Mouse (Mus musculus) limb, embryonic 15.5 days (tissue): ENCODE data around the gene Rnf151. TPM values are rescaled to one million over a fixed set of nuclear protein-coding genes. Genes with fewer than 3 reads are reported as not detected.
"Not testable (repeated sequence)": the region's sequence is repeated elsewhere in the genome, so short reads cannot be mapped to it uniquely, and the experiment has no call there.

Source experiments
- ATAC-seq: fragments of 200-750 bp; cut with Nextera tagmentation; 2 replicates; pipeline ENCODE4 v1.8.0; 2017; ENCODE audit warnings: low read depth, moderate TSS enrichment; ENCODE audit not compliant: insufficient number of reproducible peaks, low FRiP score, low TSS enrichment
- H3K27ac ChIP-seq: fragments of 300-500 bp; sonication (generic); 2 replicates; pipeline ENCODE4 v1.5.1; 2015; ENCODE audit warnings: moderate library complexity, mild to moderate bottlenecking, inconsistent platforms
- H3K27me3 ChIP-seq: fragments of 300-500 bp; sonication (generic); 2 replicates; pipeline ENCODE4 v1.6.1; 2015; ENCODE audit warnings: inconsistent platforms
- H3K36me3 ChIP-seq: fragments of 300-500 bp; sonication (generic); 2 replicates; pipeline ENCODE4 v1.6.1; 2015; ENCODE audit warnings: inconsistent platforms
- H3K4me1 ChIP-seq: fragments of 300-500 bp; sonication (generic); 2 replicates; pipeline ENCODE4 v1.6.1; 2015; ENCODE audit warnings: inconsistent platforms
- H3K4me2 ChIP-seq: fragments of 300-500 bp; sonication (generic); 2 replicates; pipeline ENCODE4 v1.6.1; 2015; ENCODE audit warnings: mild to moderate bottlenecking, inconsistent platforms
- H3K4me3 ChIP-seq: fragments of 300-500 bp; sonication (generic); 2 replicates; pipeline ENCODE4 v1.5.1; 2015; ENCODE audit warnings: mild to moderate bottlenecking, inconsistent platforms
- H3K9ac ChIP-seq: fragments of 300-500 bp; sonication (generic); 2 replicates; pipeline ENCODE4 v1.6.1; 2015; ENCODE audit warnings: inconsistent platforms
- H3K9me3 ChIP-seq: fragments of 300-500 bp; sonication (generic); 2 replicates; pipeline ENCODE4 v1.6.1; 2016; ENCODE audit warnings: inconsistent platforms
- WGBS: fragments of 180-500 bp; shearing (Covaris S2); methylation state at CpG from one replicate; pipeline ENCODE4 v1.1.7; 2015; 5-methylcytosine and 5-hydroxymethylcytosine counted together
- polyA plus RNA-seq: library from polyadenylated mRNA; unstranded; fragments of >200 nt; fragmentation: Nextera tagmentation; extraction: Ambion mirVana; gene quantifications from 2 replicates; pipeline ENCODE4 v1.2.1, GENCODE M21; 2015

Gene Rnf151
- polyA plus RNA-seq, 1 experiment from 2014 or later: 0.29 TPM

DNA sequence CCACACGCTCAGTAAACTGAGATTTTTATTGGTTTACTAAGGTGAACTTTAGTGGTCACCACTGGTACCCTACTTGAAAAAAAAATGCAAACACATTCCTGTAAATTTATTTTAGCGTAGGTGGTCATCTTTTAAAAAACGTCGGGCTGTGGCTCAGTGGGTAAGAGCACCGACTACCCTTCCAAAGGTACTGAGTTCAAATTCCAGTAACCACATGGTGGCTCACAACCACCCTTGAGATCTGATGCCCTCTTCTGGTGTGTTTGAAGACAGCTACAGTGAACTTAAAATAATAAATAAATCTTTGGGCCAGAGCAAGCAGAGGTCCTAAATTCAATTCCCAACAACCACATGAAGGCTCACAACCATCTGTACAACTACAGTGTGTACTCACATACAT, 1.1 kb upstream of the Rnf151 start:
- H3K9me3 ChIP-seq, ATAC-seq, H3K27ac ChIP-seq, H3K27me3 ChIP-seq: not testable (repeated sequence)
- H3K9ac ChIP-seq: peak overlapping the region; percentile 93
- H3K4me2 ChIP-seq: peak overlapping the region; percentile 51
- peaks cover 42% of the 10 kb centered on the region for H3K36me3 ChIP-seq
- WGBS: 61% methylated on average over 5 of the region's 5 CpGs
- H3K4me1 ChIP-seq: peaks cover 29% of the 10 kb centered on the region
- peak overlapping the region; percentile 75 for H3K4me3 ChIP-seq

DNA sequence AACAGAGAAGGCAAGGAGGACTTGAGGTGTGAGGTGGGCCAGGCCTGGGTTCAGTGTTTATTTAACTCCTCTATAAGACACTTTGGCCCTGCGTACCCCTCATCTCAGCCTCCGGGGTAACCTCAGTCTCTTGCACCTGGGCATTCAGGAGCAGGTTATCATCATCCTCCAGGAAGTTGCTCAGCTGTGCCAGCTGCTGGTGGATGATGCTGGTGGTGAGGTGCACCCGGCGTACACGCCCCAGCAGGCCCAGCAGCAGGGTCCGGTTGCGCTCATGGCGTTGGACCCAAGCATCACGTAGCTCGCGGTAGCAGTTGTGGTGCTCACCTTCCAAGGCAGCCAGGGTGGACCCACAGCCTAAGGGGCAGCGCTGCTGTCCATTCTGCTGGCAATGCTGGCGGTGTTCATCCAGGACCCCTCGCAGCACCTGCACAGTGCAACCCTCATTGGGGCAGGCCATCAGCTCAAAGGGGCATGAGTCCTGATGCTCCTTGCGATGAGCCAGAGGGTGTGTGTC, 1.6 kb downstream of the Rnf151 start:
- 94% methylated on average over 15 of the region's 15 CpGs for WGBS
- H3K27ac ChIP-seq: no peak overlapping the region
- no peak overlapping the region for H3K4me2 ChIP-seq
- no peak overlapping the region for H3K9ac ChIP-seq
- H3K4me3 ChIP-seq: no peak overlapping the region
- ATAC-seq: no peak
- no peaks in the 10 kb centered on the region for H3K9me3 ChIP-seq
- peaks cover 5% of the 10 kb centered on the region for H3K4me1 ChIP-seq
- peaks cover 27% of the 10 kb centered on the region for H3K36me3 ChIP-seq
- no peaks in the 10 kb centered on the region for H3K27me3 ChIP-seq

GRCm38 (mm10) chr17:24715556-24715955, 2.3 kb downstream of the Rnf151 start:
- Histone ChIP-seq H3K9ac (no peak overlapping the region), H3K27me3 (no peaks in the 10 kb centered on the region), H3K9me3 (no peaks in the 10 kb centered on the region), H3K27ac (no peak overlapping the region), H3K36me3 (peaks cover 24% of the 10 kb centered on the region), H3K4me1 (0 out of 2 replicates have a peak, but pooled peaks cover 4% of the 10 kb centered on the region), H3K4me3 (no peak overlapping the region), H3K4me2 (no peak overlapping the region)
- no peak for ATAC-seq
- 61% methylated on average over 6 of the region's 6 CpGs for WGBS

DNA sequence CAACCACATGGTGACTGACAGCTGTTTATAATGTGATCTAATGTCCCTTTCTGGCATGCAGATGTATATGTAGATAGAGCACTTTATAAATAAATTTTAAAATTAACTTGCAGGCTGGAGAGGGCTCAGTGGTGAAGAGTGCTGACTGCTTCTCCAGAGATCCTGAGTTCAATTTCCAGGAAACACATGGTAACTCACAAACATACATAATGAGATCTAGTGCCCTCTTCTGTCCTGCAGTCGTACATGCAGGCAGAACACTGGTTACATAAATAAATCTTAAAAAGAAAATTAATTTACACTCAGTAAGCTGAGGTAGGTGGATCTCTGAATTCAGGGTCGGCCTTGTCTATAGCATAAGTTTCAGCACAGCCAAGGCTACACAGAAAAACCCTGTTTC, 9.2 kb downstream of the Rnf151 start:
- Histone ChIP-seq H3K9ac (no peak overlapping the region), H3K9me3 (no peaks in the 10 kb centered on the region), H3K27ac (no peak overlapping the region), H3K4me2 (peak overlapping the region; percentile 65; the same call in 1 of the 2 replicates), H3K4me3 (no peak overlapping the region), H3K27me3 (no peaks in the 10 kb centered on the region), H3K4me1 (peaks cover 18% of the 10 kb centered on the region), H3K36me3 (peaks cover 21% of the 10 kb centered on the region)
- no peak for ATAC-seq
- WGBS: 36% methylated on average over 2 of the region's 2 CpGs

- Histone ChIP-seq H3K27ac (peak overlapping the region; percentile 90), H3K4me2 (peak overlapping the region; percentile 65), H3K36me3 (peaks cover 24% of the 10 kb centered on the region), H3K4me1 (peaks cover 18% of the 10 kb centered on the region), H3K27me3 (no peaks in the 10 kb centered on the region), H3K4me3 (peak overlapping the region; percentile 82), H3K9ac (peak overlapping the region; percentile 82), H3K9me3 (no peaks in the 10 kb centered on the region)
- no peak for ATAC-seq
- 5% methylated on average over 24 of the region's 24 CpGs for WGBS
Observed at GRCm38 (mm10) chr17:24707801-24708425, 9.9 kb downstream of the Rnf151 start.

DNA sequence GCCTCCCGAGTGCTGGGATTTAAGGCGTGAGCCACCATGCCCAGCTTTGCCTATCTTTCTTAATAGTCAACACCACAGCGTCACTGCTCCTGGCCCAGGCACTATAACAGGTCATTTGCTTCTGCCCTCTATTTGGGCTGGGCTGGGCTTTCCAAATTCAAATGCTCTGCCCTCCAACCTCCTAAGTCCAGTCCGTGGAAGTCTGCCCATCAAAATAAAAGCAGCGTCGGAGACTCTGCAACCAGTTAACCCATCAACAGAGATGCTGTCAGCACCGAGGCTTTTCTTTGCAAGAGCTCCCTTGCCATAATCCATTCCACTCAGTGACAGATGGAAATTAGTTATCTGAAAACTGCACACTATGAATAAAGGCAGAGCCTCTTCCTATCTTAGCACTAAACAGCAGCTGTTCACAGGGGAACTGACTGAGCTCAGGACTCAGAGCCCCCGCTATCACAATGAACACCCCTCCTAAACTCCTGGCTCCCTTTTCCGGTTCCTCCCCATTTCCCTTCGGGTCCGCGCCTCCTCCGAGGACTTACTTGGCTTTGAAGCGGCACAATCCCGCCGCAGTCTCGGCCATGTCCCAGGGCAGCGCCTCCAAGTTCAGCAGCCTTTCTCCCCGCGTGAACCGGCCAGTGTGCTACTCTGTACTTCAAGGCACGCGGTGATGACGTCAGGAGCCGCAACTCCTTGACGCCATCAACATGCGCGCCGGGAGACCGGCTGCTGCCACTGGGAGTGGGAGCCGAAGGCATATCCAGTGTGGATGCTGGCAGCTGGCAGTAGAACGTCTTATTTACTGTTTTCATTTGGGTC, 10.7 kb downstream of the Rnf151 start, which contains the start of gene Tbl3:
Gene Tbl3, minus strand, starts transcription at position 679 of the 819 bp plus-strand sequence.
- Histone ChIP-seq H3K9ac (peak within 1 kb of the TSS; percentile 82), H3K9me3 (no peaks in the 10 kb centered on the region), H3K4me2 (peak within 1 kb of the TSS; percentile 65), H3K27me3 (no peaks in the 10 kb centered on the region), H3K27ac (peak within 1 kb of the TSS; percentile 90), H3K36me3 (peaks cover 31% of the 10 kb centered on the region), H3K4me1 (peaks cover 18% of the 10 kb centered on the region), H3K4me3 (peak within 1 kb of the TSS; percentile 82)
- peak; percentile 78; the same call in 1 of the 2 replicates for ATAC-seq
- WGBS: 4% methylated on average over 32 of the region's 32 CpGs

DNA sequence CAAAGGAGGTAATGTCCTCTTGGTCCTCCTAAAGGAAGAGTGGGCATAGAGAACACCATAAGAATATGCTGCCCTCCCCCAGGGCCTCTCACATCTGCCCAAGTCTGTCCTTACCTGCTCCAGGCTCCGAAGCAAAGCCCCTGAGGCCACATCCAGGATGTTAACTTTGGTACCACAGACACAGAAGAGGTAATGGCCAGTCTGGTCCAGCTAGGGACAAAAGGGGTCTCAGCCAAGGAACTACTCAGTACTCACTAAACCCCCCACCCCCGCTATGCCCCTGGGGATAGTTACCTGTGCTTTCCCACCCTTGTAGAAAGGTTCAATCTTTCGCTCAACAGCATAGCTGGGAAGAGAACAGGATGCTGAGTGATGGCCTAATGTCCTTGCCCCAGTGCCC, 12.0 kb downstream of the Rnf151 start:
- no peak for ATAC-seq
- WGBS: 94% methylated on average over 3 of the region's 3 CpGs
- H3K27me3 ChIP-seq: no peaks in the 10 kb centered on the region
- no peak overlapping the region for H3K9ac ChIP-seq
- no peak overlapping the region for H3K4me3 ChIP-seq
- no peaks in the 10 kb centered on the region for H3K9me3 ChIP-seq
- peaks cover 44% of the 10 kb centered on the region for H3K36me3 ChIP-seq
- H3K27ac ChIP-seq: no peak overlapping the region
- H3K4me1 ChIP-seq: peaks cover 18% of the 10 kb centered on the region
- H3K4me2 ChIP-seq: no peak overlapping the region

- no peak for ATAC-seq
- H3K27ac ChIP-seq: no peak overlapping the region
- no peak overlapping the region for H3K4me2 ChIP-seq
- no peaks in the 10 kb centered on the region for H3K27me3 ChIP-seq
- peaks cover 61% of the 10 kb centered on the region for H3K36me3 ChIP-seq
- no peaks in the 10 kb centered on the region for H3K9me3 ChIP-seq
- H3K9ac ChIP-seq: no peak overlapping the region
- H3K4me1 ChIP-seq: peaks cover 26% of the 10 kb centered on the region
- 84% methylated on average over 9 of the region's 9 CpGs for WGBS
- no peak overlapping the region for H3K4me3 ChIP-seq
Observed at GRCm38 (mm10) chr17:24701251-24701650, 16.6 kb downstream of the Rnf151 start.

DNA sequence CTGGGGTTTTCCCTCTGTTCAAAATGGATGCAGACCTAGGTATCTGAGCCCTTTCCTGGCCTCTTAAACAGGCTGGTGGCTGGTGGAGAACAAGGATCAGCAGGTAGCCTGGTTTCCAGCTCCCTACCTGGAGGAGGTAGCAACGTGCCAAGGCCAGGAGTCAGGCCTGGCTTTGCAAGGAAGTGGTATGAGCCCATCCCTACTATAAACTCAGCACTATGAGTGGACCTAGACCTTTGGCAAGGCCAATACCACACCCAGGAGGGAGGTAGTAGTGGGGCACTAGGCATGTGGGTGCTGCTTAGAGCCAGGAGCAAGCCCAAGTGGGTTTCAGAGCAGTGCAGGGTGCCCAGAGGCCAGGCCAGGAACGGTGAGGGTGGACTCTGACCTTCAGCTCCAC, 18.4 kb downstream of the Rnf151 start:
- Histone ChIP-seq H3K4me3 (no peak overlapping the region), H3K4me1 (peaks cover 29% of the 10 kb centered on the region), H3K27ac (no peak overlapping the region), H3K9me3 (no peaks in the 10 kb centered on the region), H3K27me3 (no peaks in the 10 kb centered on the region), H3K9ac (no peak overlapping the region), H3K36me3 (peaks cover 49% of the 10 kb centered on the region), H3K4me2 (no peak overlapping the region)
- no peak for ATAC-seq
- 77% methylated on average over 2 of the region's 2 CpGs for WGBS

GRCm38 (mm10) chr17:24698715-24699114, 19.1 kb downstream of the Rnf151 start:
- H3K4me2 ChIP-seq: no peak overlapping the region
- WGBS: 61% methylated on average over 9 of the region's 9 CpGs
- no peak for ATAC-seq
- H3K36me3 ChIP-seq: peaks cover 44% of the 10 kb centered on the region
- no peak overlapping the region for H3K4me3 ChIP-seq
- H3K27me3 ChIP-seq: no peaks in the 10 kb centered on the region
- no peak overlapping the region for H3K9ac ChIP-seq
- H3K27ac ChIP-seq: no peak overlapping the region
- no peaks in the 10 kb centered on the region for H3K9me3 ChIP-seq
- H3K4me1 ChIP-seq: peaks cover 29% of the 10 kb centered on the region

DNA sequence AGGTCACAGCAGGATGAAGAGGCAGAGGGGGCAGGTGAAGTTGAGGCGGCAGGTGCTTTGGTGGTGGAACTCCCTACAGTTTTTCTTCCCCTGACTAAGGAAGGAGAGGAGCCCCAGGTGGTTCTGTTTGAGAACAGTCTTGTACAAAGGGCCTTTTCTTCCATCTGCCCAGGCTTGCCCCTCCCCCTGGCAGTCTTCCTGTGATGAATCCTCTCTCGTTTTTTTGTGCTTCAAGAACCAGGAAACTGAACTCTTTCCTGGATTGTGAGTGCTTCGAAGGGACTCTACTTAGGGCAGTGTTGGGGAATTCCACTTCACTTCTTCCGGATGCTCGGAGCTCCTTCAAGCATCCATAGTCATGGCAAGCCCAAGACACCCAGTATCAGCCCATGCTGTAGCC, 19.9 kb downstream of the Rnf151 start:
- no peaks in the 10 kb centered on the region for H3K9me3 ChIP-seq
- H3K27ac ChIP-seq: no peak overlapping the region; the same call in 1 of the 2 replicates
- H3K27me3 ChIP-seq: no peaks in the 10 kb centered on the region
- H3K4me2 ChIP-seq: no peak overlapping the region
- no peak overlapping the region for H3K4me3 ChIP-seq
- no peak overlapping the region for H3K9ac ChIP-seq
- no peak for ATAC-seq
- H3K4me1 ChIP-seq: peaks cover 29% of the 10 kb centered on the region
- 26% methylated on average over 5 of the region's 5 CpGs for WGBS
- H3K36me3 ChIP-seq: peaks cover 45% of the 10 kb centered on the region
